Mouse (Mus musculus): Measurements from ENCODE around the gene Tcea2. TPM values are rescaled to one million over a fixed set of nuclear protein-coding genes. Genes with fewer than 3 reads are reported as not detected.

Gene Tcea2
- total RNA-seq, 2 experiments from 2014 or later = 6.0 to 7.8 TPM

DNA sequence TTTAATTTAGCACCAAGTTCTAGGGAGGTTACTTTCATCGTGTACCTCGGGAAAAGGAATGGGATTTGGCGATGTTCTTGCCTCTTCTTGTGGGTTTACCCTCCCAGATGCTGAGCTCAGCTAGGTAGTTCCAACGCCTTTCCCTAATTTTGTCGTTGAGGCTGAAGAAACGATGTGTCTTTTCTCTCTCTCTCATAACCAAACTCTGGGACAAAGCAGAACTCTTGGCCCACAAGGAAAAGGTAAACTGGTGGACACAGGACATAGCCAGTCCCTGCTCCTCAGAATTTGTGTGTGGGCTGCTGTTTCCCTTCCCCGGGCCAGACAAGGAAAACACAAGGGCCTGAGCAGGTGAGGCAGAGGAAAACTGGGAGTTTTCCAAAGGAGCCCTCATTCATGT lies 8.1 kb upstream of the Tcea2 start:
- no peak for DNase-seq
- intact Hi-C loops (cut with DNase I) = no loop called here

GRCm38 (mm10) chr2:181673501-181673900 lies 6.6 kb upstream of the Tcea2 start:
- intact Hi-C loops (cut with DNase I) = no loop called here
- no peak for DNase-seq

DNA sequence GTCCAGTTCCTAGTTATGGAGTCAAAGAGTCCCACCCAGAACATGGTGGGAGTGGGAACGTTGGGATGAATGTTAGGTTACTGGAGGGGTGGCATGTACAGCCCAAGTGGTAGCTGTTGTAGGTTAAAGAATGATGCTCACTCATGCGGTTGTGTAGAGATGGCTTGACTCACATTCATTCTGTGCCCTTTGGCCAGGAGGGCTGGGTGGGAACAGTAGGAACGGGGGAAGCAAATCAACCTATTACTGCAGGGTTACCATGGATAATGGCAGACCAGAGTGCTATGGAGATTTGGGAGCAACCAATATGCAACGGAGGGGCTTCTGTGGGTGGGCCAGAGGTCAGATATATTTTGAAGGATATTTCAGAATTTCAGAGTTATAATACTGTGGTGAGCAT lies 5.2 kb upstream of the Tcea2 start:
- intact Hi-C loops (cut with DNase I) = no loop called here
- no peak for DNase-seq

DNA sequence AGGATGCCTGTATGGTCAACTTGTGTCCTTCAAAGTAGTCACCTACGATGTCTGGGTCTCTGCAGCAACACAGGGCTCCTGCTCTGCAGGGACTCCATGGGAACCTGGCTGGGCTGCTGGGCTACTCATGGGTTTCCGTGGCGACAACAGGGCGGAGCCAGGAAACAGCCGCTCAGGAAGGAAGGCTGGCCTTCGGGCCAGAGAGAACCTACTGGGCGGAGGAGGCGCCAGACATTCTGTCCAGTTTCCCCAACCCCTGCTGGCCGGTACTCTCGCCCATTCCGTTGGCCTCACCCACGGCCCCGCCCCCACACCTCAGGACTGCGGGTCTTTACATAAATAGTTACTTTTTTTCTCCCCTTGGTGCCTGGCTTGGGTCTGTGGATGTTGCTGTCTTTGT lies 4.7 kb upstream of the Tcea2 start:
- intact Hi-C loops (cut with DNase I) = no loop called here

DNA sequence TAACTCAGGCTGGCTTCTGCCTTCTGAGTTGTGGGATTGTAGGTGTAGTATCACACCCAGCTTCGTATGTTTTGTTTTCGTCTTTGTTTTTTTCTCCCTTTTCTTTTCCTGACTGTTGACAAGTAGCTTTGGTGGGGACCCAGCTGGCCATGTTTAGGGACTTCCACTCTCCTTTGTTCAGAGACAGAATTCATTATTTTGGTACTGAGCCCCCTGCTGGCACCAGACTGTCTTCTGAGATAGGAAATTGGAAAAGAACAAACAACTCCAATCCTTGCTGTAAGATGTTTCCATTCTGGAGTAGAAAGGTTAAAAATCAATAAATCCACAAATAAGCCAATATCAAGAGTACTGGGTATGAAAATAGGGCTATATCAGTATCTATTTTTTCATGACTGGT lies 3.7 kb upstream of the Tcea2 start:
- no peak for DNase-seq
- intact Hi-C loops (cut with DNase I) = no loop called here

More for the DNA sequence above, 4.7 kb upstream of the Tcea2 start:
- peak; percentile 53 to 57 for DNase-seq

DNA sequence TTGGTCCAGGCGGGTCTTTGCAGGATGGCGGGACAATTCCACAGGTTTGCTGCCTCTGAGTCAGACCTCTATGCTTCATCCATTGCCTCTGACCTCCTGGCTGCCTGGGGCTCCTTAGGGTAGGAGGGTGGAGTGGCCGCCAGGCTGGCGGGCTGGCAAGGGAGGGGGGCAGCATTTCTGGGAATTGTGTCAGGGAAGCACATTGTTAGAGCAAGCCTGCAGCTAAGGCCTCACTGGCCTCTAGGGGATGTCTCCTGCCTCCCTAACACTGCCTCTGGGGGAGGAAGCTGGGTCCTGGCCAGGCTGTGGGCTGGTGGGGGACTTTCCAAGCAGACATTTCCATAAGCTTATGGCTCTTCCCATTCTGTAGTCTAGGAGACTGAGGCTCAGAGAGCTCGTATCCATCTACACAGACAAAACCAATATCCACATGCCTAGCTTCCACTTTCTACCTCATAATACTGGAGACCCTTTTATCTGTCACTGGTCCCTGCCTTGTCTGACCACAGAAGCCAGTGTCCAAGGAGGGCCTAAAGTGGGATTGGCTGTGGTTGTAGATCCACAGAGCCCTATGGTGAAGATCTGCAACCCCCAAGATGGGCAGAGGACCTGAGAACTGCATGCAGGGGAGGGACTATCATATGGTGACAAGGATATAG lies 2.9 kb upstream of the Tcea2 start:
- intact Hi-C loops (cut with DNase I) = no loop called here
- DNase-seq = peak; percentile 27 to 40

- no peak for DNase-seq
- intact Hi-C loops (cut with DNase I) = no loop called here
Measured at GRCm38 (mm10) chr2:181677755-181678098, 2.4 kb upstream of the Tcea2 start.

- intact Hi-C loops (cut with DNase I) = no loop called here
- peak; percentile 59 to 62 for DNase-seq
Measured at GRCm38 (mm10) chr2:181678780-181679179, 1.3 kb upstream of the Tcea2 start.

- intact Hi-C loops (cut with DNase I) = no loop called here
- no peak for DNase-seq
Measured at GRCm38 (mm10) chr2:181680716-181681117, 607 bp downstream of the Tcea2 start.

DNA sequence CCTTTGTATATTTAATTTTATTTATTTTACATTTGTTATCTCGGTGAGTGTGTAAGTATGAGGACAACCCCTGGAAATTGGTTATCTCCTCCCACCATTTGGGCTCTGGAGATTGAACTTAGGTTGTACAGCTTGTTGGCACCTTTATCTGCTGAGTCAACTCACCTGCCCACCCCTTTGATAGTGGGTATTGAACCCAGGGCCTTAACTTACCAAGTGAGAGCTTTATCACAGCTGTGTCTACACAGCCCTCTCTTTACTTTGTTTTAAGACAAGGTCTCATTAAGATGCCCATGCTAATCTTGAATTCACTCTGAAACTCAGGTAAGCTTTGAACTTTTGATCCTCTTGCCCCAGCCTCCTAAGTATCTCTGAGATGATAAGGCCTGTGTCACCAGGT lies 1.9 kb downstream of the Tcea2 start:
- DNase-seq = no peak
- intact Hi-C loops (cut with DNase I) = no loop called here

GRCm38 (mm10) chr2:181683381-181683780 lies 3.3 kb downstream of the Tcea2 start:
- DNase-seq = no peak
- intact Hi-C loops (cut with DNase I) = no loop called here

DNA sequence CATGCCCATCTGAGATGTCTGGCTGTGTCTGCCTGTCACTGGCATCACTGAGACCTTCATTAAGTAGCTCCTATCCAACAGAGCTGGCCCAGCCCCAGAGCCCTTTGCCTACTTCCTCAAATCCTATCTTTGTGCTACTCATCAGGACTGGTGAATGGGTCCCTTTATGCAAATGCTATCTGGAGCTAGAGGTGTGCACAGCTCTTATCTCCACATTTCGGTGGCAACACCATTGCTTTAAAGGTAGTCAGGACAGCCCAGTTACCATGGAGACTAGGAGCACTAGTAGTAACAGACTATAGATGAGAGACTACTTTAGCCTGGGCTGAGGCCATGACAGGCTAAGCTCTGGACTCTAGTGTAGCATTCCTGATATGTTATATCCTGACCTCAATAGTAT lies 4.6 kb downstream of the Tcea2 start:
- intact Hi-C loops (cut with DNase I) = no loop called here
- no peak for DNase-seq

DNA sequence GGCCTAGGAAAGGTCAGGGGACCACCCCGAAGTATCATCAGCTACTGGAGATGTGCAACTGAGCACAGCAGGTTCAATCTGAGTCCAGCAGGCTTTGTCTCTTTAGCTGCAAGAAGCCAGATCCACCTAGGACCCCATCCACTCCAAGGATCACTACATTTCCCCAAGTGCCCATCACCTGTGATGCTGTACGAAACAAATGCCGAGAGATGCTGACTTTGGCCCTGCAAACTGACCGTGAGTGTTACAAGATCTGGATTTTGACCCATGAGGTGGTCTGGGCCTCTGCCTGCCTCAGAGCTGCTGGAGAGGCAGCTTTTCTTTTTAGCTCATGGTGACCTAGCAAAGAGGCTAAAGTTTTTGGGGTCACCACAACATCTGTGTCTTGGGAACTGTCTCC lies 5.6 kb downstream of the Tcea2 start:
- intact Hi-C loops (cut with DNase I) = no loop called here
- no peak for DNase-seq

- intact Hi-C loops (cut with DNase I) = no loop called here
- DNase-seq = no peak
Measured at GRCm38 (mm10) chr2:181687586-181687985, 7.5 kb downstream of the Tcea2 start.

- DNase-seq = no peak
- intact Hi-C loops (cut with DNase I) = loop anchor here (10.0 kb wide), 1 partner anchor 175 kb away; the partner anchor contains the start of gene Polr3k
Measured at GRCm38 (mm10) chr2:181689466-181690160, 9.5 kb downstream of the Tcea2 start.

DNA sequence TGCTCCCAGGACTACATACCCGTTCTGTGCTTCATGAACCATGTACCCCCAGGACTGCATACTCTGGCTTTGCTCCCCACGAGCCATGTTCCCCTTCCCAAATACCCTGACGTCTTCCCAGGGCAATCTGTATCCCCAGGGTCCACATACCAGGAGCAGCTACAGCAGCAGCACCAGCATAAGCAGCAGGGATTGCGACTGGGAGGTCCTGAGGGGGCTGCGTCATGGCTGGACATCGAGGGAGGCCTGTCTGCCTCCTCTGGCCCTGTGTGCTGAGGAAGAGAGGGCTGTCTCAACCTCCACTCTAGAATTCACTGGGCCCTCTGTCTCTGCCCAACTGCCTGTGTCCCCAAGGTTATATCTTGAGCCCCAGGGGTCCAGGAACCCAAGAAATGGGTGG lies 11.0 kb downstream of the Tcea2 start:
- intact Hi-C loops (cut with DNase I) = loop anchor here (10.0 kb wide), 1 partner anchor 174 kb away; the partner anchor contains the start of gene Polr3k
- DNase-seq = no peak

- intact Hi-C loops (cut with DNase I) = loop anchor here (10.0 kb wide), 1 partner anchor 173 kb away; the partner anchor contains the start of gene Polr3k
- DNase-seq = no peak
Measured at GRCm38 (mm10) chr2:181691571-181691970, 11.5 kb downstream of the Tcea2 start.

DNA sequence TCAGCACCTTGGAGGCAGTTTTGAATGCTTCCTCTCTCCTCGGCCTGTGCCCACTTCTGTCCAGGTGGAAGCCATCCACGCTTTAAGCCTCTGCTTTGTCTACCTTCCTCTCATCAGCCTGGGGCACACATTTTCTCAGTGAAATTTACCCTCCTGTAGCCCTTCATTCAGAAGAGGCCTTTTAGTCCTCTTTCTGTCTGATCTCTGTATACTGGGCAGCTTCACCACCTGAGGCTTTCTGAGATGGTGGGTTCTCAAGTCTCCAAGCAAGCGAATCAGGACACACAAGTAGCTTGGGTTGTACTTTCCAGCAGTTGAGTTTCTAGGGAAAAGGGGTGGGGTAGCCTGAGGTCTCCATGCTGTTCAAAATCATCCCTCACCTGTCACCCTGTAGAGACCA lies 12.2 kb downstream of the Tcea2 start:
- intact Hi-C loops (cut with DNase I) = loop anchor here (10.0 kb wide), 1 partner anchor 172 kb away; the partner anchor contains the start of gene Polr3k
- no peak for DNase-seq

- intact Hi-C loops (cut with DNase I) = loop anchor here (10.0 kb wide), 1 partner anchor 171 kb away; the partner anchor contains the start of gene Polr3k
Measured at GRCm38 (mm10) chr2:181693339-181694280, 13.5 kb downstream of the Tcea2 start, which contains the start of gene Rgs19. Gene Rgs19 (minus strand): TSS chr2:181693977.

GRCm38 (mm10) chr2:181694581-181694980 lies 14.5 kb downstream of the Tcea2 start:
- intact Hi-C loops (cut with DNase I) = loop anchor here (10.0 kb wide), 1 partner anchor 170 kb away; the partner anchor contains the start of gene Polr3k
- no peak for DNase-seq

More at GRCm38 (mm10) chr2:181693339-181694280, 13.5 kb downstream of the Tcea2 start, which contains the start of gene Rgs19:
- DNase-seq = peak; percentile 69 to 76
